Mouse (Mus musculus): ENCODE measurements around the gene Tnfrsf14.
A peak's percentile ranks its signal among the peaks of the same experiment; 100 is the strongest.

Gene Tnfrsf14

GRCm38 (mm10) chr4:154916662-154917061 is 11.7 kb downstream of the Tnfrsf14 start:
- DNase-seq (ENCODE audit: low read depth, low spot score) = no peak

- DNase-seq (ENCODE audit: low read depth, low spot score) = no peak
Observed at GRCm38 (mm10) chr4:154915286-154915685, 13.1 kb downstream of the Tnfrsf14 start.

- DNase-seq (ENCODE audit: low read depth, low spot score) = no peak
Observed at GRCm38 (mm10) chr4:154914707-154915106, 13.7 kb downstream of the Tnfrsf14 start.

GRCm38 (mm10) chr4:154914252-154914651 is 14.1 kb downstream of the Tnfrsf14 start:
- no peak for DNase-seq (ENCODE audit: low read depth, low spot score)

GRCm38 (mm10) chr4:154913845-154914244 is 14.5 kb downstream of the Tnfrsf14 start:
- DNase-seq (ENCODE audit: low read depth, low spot score) = no peak

- DNase-seq (ENCODE audit: low read depth, low spot score) = no peak
Observed at GRCm38 (mm10) chr4:154911644-154912043, 16.7 kb downstream of the Tnfrsf14 start.

GRCm38 (mm10) chr4:154910606-154911522 is 17.5 kb downstream of the Tnfrsf14 start:
- DNase-seq (ENCODE audit: low read depth, low spot score) = no peak

- no peak for DNase-seq (ENCODE audit: low read depth, low spot score)
Observed at GRCm38 (mm10) chr4:154908490-154908889, 19.9 kb downstream of the Tnfrsf14 start.

GRCm38 (mm10) chr4:154907833-154908232 is 20.5 kb downstream of the Tnfrsf14 start:
- peak; percentile 87 for DNase-seq (ENCODE audit: low read depth, low spot score)

GRCm38 (mm10) chr4:154904185-154905071 is 23.9 kb downstream of the Tnfrsf14 start:
- DNase-seq (ENCODE audit: low read depth, low spot score) = peak; percentile 95

GRCm38 (mm10) chr4:154902371-154902770 is 26.0 kb downstream of the Tnfrsf14 start:
- DNase-seq (ENCODE audit: low read depth, low spot score) = no peak

- peak; percentile 95 for DNase-seq (ENCODE audit: low read depth, low spot score)
Observed at GRCm38 (mm10) chr4:154898506-154899446, 29.6 kb downstream of the Tnfrsf14 start, which contains the start of gene Fam213b. Gene Fam213b, minus strand, starts transcription at chr4:154899135.

- DNase-seq (ENCODE audit: low read depth, low spot score) = no peak
Observed at GRCm38 (mm10) chr4:154897676-154898465, 30.5 kb downstream of the Tnfrsf14 start.

- no peak for DNase-seq (ENCODE audit: low read depth, low spot score)
Observed at GRCm38 (mm10) chr4:154895549-154895948, 32.8 kb downstream of the Tnfrsf14 start.

- DNase-seq (ENCODE audit: low read depth, low spot score) = no peak
Observed at GRCm38 (mm10) chr4:154890887-154891286, 37.5 kb downstream of the Tnfrsf14 start.

GRCm38 (mm10) chr4:154887593-154888250 is 40.6 kb downstream of the Tnfrsf14 start:
- no peak for DNase-seq (ENCODE audit: low read depth, low spot score)

- no peak for DNase-seq (ENCODE audit: low read depth, low spot score)
Observed at GRCm38 (mm10) chr4:154886876-154887592, 41.3 kb downstream of the Tnfrsf14 start.

- no peak for DNase-seq (ENCODE audit: low read depth, low spot score)
Observed at GRCm38 (mm10) chr4:154885416-154885815, 42.9 kb downstream of the Tnfrsf14 start.

All from ZHBTc4 (cell line).